Mouse (Mus musculus) midbrain, embryonic 14.5 days (tissue): ENCODE measurements around the gene Gm13290. TPM values are rescaled to one million over a fixed set of nuclear protein-coding genes. Genes with fewer than 3 reads are reported as not detected.
"Not testable (repeated sequence)": the region's sequence is repeated elsewhere in the genome, so short reads cannot be mapped to it uniquely, and the experiment has no call there.

ENCODE experiments used
- ATAC-seq: fragments of 200-750 bp; cut with Nextera tagmentation; 2 replicates; pipeline ENCODE4 v1.8.0; 2017; ENCODE audit warnings: moderate number of reproducible peaks, moderate library complexity; ENCODE audit not compliant: low FRiP score, low TSS enrichment
- DNase-seq: peaks from one replicate; pipeline ENCODE4 v3.0.0-alpha.2; 2015
- H3K27ac ChIP-seq: fragments of 300-500 bp; sonication (generic); replicated peaks from 2 replicates; pipeline ENCODE4 v1.5.1; 2014; ENCODE audit warnings: mild to moderate bottlenecking, low read depth, low read length, moderate library complexity
- H3K27me3 ChIP-seq: fragments of 300-500 bp; sonication (generic); 2 replicates; pipeline ENCODE4 v1.6.1; 2014; ENCODE audit warnings: low read length, control low read depth, mixed read lengths; ENCODE audit not compliant: control insufficient read depth, insufficient read depth
- H3K36me3 ChIP-seq: fragments of 300-500 bp; sonication (generic); 2 replicates; pipeline ENCODE4 v1.6.1; 2014; ENCODE audit warnings: low read length, control low read depth; ENCODE audit not compliant: control insufficient read depth, insufficient read depth
- H3K4me1 ChIP-seq: fragments of 300-500 bp; sonication (generic); 2 replicates; pipeline ENCODE4 v1.6.1; 2014; ENCODE audit warnings: mild to moderate bottlenecking, antibody characterized with exemption, low read length, control low read depth; ENCODE audit not compliant: control insufficient read depth, insufficient read depth
- H3K4me2 ChIP-seq: fragments of 300-500 bp; sonication (generic); 2 replicates; pipeline ENCODE4 v1.6.1; 2014; ENCODE audit warnings: mild to moderate bottlenecking, low read length, moderate library complexity
- H3K4me3 ChIP-seq: fragments of 300-500 bp; sonication (generic); replicated peaks from 2 replicates; pipeline ENCODE4 v1.5.1; 2014; ENCODE audit warnings: low read depth, low read length
- H3K9ac ChIP-seq: fragments of 300-500 bp; sonication (generic); replicated peaks from 2 replicates; pipeline ENCODE4 v1.6.1; 2014; ENCODE audit warnings: mild to moderate bottlenecking, low read length, moderate library complexity
- H3K9me3 ChIP-seq: fragments of 300-500 bp; sonication (generic); 2 replicates; pipeline ENCODE4 v1.6.1; 2016; ENCODE audit warnings: low read length, control low read depth, mixed read lengths; ENCODE audit not compliant: control insufficient read depth
- WGBS: fragments of 180-500 bp; shearing (Covaris S2); extraction: QIAGEN DNeasy Blood & Tissue Kit; methylation state at CpG from one replicate; pipeline ENCODE4 v1.1.7; 2014; 5-methylcytosine and 5-hydroxymethylcytosine counted together
- polyA plus RNA-seq: library from polyadenylated mRNA; unstranded; fragments of >200 nt; fragmentation: Nextera tagmentation; extraction: Ambion mirVana; gene quantifications from 2 replicates; pipeline ENCODE4 v1.2.1, GENCODE M21; 2014

Gene Gm13290
- polyA plus RNA-seq, 1 experiment from 2014 or later: not detected

DNA sequence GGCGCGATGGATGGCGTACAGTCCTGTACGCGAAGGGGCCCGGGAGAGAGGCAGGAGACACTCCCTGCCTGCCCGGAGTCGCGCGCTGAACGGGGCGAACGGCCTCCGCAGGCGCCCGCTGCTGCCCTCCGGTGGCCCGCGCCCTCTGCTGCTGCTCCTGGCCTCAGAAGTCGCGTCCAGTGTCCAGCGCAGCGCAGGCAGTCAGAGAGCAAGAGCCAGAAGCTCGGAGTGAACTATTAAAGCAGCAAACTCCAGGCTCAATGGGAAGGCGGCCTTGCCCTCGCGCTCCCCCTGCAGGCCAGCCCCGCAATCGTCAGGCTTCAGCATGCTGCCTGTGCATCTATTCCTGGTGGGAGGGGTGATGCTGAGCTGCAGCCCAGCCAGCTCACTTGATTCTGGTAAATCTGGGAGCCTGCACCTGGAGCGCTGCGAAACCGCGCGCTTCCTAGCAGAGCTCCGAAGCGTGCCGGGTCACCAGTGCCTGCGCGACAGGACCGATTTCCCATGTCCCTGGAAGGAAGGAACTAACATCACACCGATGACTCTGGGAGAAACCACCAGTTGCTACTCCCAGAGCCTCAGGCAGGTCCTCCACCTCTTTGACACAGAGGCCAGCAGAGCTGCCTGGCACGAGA lies 10.1 kb upstream of the Gm13290 start:
- not testable (repeated sequence) for H3K36me3 ChIP-seq, H3K9me3 ChIP-seq, H3K9ac ChIP-seq, H3K4me1 ChIP-seq, H3K27me3 ChIP-seq, ATAC-seq, H3K27ac ChIP-seq
- H3K4me2 ChIP-seq: peak overlapping the region; percentile 51
- peak overlapping the region; percentile 19 for H3K4me3 ChIP-seq
- DNase-seq: peak; percentile 71
- WGBS: 2% methylated on average over 25 of the region's 42 CpGs

GRCm38 (mm10) chr4:88776622-88777021 lies 3.0 kb downstream of the Gm13290 start, which contains the start of gene Gm13289:
Gene Gm13289, plus strand, starts transcription at chr4:88776922.
- WGBS: no CpG with 5 or more reads among the region's 29 CpGs
- not testable (repeated sequence) for H3K4me3 ChIP-seq, H3K27ac ChIP-seq, DNase-seq, H3K9ac ChIP-seq, H3K9me3 ChIP-seq, H3K36me3 ChIP-seq, H3K4me2 ChIP-seq, H3K27me3 ChIP-seq, H3K4me1 ChIP-seq, ATAC-seq

- not testable (repeated sequence) for H3K9ac ChIP-seq, H3K4me2 ChIP-seq, DNase-seq, H3K4me1 ChIP-seq, ATAC-seq, H3K27me3 ChIP-seq, H3K27ac ChIP-seq, H3K9me3 ChIP-seq, H3K36me3 ChIP-seq, H3K4me3 ChIP-seq
- no CpG with 5 or more reads among the region's 29 CpGs for WGBS
Observed at GRCm38 (mm10) chr4:88779550-88779949, 5.9 kb downstream of the Gm13290 start, which contains the start of gene Gm13272. Gene Gm13272, plus strand, starts transcription at chr4:88779850.

- not testable (repeated sequence) for H3K36me3 ChIP-seq, H3K27me3 ChIP-seq, H3K9ac ChIP-seq, H3K4me2 ChIP-seq, H3K4me3 ChIP-seq, H3K27ac ChIP-seq, H3K9me3 ChIP-seq, DNase-seq, H3K4me1 ChIP-seq, ATAC-seq
- 47% methylated on average over 16 of the region's 18 CpGs for WGBS
Observed at GRCm38 (mm10) chr4:88780320-88780719, 6.7 kb downstream of the Gm13290 start.

- not testable (repeated sequence) for H3K27ac ChIP-seq, H3K4me3 ChIP-seq, H3K9ac ChIP-seq, H3K4me1 ChIP-seq, H3K27me3 ChIP-seq, H3K36me3 ChIP-seq, H3K9me3 ChIP-seq, ATAC-seq, DNase-seq
- WGBS: 25% methylated on average over 4 of the region's 7 CpGs
- 0 out of 2 replicates have a peak within 1 kb of the TSS, but pooled peaks have one; percentile 27 for H3K4me2 ChIP-seq
Observed at GRCm38 (mm10) chr4:88781831-88782230, 8.2 kb downstream of the Gm13290 start, which contains the start of gene Ifnz. Gene Ifnz, plus strand, starts transcription at chr4:88782131.

- not testable (repeated sequence) for DNase-seq, ATAC-seq, H3K4me1 ChIP-seq, H3K27me3 ChIP-seq, H3K9ac ChIP-seq, H3K4me3 ChIP-seq, H3K36me3 ChIP-seq, H3K9me3 ChIP-seq, H3K27ac ChIP-seq
- 0% methylated on average over 15 of the region's 31 CpGs for WGBS
- 0 out of 2 replicates have a peak overlapping the region, but pooled peaks have one; percentile 27 for H3K4me2 ChIP-seq
Observed at GRCm38 (mm10) chr4:88782335-88782734, 8.7 kb downstream of the Gm13290 start.

- H3K4me2 ChIP-seq, ATAC-seq, H3K4me3 ChIP-seq, H3K4me1 ChIP-seq, H3K27ac ChIP-seq, H3K36me3 ChIP-seq, H3K9me3 ChIP-seq, H3K9ac ChIP-seq, DNase-seq, H3K27me3 ChIP-seq: not testable (repeated sequence)
- no CpG with 5 or more reads among the region's 27 CpGs for WGBS
Observed at GRCm38 (mm10) chr4:88785409-88785808, 11.8 kb downstream of the Gm13290 start, which contains the start of gene Gm13276. Gene Gm13276, plus strand, starts transcription at chr4:88785709.

DNA sequence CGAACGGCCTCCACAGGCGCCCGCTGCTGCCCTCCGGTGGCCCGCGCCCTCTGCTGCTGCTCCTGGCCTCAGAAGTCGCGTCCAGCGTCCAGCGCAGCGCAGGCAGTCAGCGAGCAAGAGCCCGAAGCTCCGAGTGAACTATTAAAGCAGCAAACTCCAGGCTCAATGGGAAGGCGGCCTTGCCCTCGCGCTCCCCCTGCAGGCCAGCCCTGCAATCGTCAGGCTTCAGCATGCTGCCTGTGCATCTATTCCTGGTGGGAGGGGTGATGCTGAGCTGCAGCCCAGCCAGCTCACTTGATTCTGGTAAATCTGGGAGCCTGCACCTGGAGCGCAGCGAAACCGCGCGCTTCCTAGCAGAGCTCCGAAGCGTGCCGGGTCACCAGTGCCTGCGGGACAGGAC lies 14.8 kb downstream of the Gm13290 start, which contains the start of gene Gm13277:
Gm13277 (plus strand) TSS at position 231 of the 400 bp plus-strand sequence.
- not testable (repeated sequence) for H3K36me3 ChIP-seq, DNase-seq, H3K4me2 ChIP-seq, H3K4me1 ChIP-seq, ATAC-seq, H3K4me3 ChIP-seq, H3K27ac ChIP-seq, H3K9ac ChIP-seq, H3K9me3 ChIP-seq, H3K27me3 ChIP-seq
- WGBS: 0% methylated on average over 4 of the region's 28 CpGs

DNA sequence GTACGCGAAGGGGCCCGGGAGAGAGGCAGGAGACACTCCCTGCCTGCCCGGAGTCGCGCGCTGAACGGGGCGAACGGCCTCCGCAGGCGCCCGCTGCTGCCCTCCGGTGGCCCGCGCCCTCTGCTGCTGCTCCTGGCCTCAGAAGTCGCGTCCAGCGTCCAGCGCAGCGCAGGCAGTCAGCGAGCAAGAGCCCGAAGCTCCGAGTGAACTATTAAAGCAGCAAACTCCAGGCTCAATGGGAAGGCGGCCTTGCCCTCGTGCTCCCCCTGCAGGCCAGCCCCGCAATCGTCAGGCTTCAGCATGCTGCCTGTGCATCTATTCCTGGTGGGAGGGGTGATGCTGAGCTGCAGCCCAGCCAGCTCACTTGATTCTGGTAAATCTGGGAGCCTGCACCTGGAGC lies 17.6 kb downstream of the Gm13290 start, which contains the start of gene Gm13278:
Gm13278 (plus strand) TSS at position 301 of the 400 bp plus-strand sequence.
- not testable (repeated sequence) for H3K4me3 ChIP-seq, H3K4me2 ChIP-seq, H3K9me3 ChIP-seq, H3K4me1 ChIP-seq, H3K9ac ChIP-seq, H3K27ac ChIP-seq, DNase-seq, H3K36me3 ChIP-seq, H3K27me3 ChIP-seq, ATAC-seq
- no CpG with 5 or more reads among the region's 28 CpGs for WGBS
